Mouse (Mus musculus): ENCODE measurements at regions not wholly inside any gene's neighbourhood (a gene's known extent, or its start where the extent isn't known, plus 50 kb on each side); places are given as distances from the start of the nearest gene placed in this dataset.
A peak's percentile ranks its signal among the peaks of the same experiment; 100 is the strongest.

DNA sequence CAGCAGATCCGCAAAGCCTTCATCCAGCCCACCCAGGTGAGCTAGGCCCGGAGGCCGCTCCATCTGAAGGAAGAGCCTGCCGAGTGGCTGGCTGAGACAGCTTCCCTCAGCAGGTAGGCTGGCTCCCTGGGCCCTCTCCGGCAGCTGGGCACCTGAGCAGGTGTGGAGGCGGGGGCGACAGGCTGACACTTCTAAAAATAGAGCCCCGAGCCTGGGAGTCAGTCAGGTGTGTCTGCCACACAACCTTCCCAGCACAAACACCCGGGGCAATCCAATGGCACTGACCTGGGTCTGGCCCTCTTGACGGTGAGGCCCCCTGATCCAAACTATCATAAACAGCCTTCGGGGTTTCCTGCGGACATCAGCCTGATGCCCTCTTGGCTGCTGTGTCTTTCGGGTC is 58.5 kb downstream of the Zfp36l2 start:
- no peak for DNase-seq

DNA sequence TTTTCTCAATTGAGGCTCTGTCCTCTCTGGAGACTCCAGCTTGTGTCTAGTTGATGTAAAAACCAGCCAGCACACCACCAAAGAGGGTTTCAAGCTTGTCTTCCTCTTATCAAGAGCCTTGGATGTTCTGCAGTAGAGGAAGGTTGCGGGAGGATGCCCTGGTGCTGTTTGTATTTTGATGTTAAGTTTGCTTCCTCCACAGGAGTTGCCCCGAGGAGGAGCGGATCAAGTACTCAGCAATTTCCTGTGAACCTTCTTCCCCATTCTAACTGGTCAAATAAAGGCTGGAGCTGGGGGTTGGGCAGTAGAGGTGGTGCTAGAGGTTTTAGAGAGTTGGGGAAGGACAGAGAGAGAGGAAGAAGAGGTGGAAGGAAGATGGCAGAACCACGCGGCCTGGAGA is 59.5 kb downstream of the Zfp36l2 start:
- DNase-seq, result no peak

DNA sequence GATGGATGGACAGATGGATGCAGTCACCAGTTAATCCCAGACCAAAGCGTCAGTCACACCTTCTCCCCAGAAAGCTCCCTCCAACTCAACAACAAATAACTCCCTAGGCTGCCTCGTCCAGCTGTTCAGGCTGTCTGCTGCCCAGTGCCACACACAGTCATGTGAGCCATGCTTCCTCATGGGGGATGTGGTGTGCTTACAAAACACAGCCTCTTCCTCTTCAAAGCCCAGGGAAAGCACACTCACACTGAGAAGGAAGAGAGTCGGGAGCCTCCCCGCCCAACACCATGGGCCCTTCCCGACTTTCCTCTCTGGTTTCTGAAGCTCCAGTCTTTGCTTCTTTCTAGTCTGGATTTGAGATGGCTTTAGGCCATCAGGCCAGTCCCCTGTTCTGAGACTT is 61.6 kb downstream of the Zfp36l2 start:
- DNase-seq, result no peak

DNA sequence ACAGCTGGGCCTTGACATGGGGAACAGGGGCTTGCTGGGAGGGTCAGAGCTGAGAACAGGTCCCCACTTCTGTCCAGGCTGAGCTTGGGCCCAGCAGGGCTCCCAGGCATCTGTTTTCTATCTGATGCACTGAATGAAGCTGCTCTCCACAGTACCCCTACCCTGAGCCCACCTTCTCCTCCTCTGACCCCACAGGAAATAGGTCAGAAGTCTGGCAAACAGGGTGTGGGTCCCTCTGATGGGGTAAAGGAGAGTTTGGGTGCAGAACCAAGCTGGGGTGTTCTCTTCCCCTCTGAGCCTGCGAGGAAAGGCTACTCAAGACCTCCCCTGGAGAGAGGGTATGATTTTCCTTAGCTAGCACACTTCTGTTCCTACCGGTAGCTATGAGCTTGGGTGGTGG is 64.6 kb downstream of the Zfp36l2 start:
- no peak for DNase-seq

DNA sequence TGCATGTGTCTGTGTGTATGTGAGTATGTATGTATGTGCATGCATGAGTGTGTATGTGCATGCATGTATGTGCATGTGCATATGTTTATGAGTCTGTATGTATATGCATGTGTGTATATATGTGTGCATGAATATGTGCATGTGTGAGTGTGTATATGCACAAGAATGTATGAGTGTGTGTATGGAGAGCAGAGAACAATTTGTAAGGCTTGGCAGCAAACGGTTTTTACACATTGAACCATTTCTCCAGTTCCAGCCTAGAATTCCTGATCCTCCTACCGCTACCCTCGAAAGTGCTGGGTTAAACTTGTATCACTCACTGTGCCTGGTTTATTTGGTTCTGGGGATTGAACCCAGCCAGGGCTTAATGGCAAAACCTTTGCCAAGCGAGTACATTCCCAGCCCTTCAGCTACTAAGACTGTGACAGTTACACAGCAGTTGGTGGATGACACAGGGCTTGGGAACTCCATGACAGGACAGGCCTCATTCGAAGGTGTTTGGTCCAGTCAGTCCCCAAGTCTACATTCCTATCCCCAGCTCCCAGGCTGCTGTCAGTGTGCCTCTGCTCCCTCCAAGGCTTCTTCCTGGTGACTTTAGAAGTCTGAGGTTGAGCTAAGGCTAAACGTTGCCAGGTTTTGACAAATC is 65.1 kb downstream of the Zfp36l2 start:
- no peak for DNase-seq

DNA sequence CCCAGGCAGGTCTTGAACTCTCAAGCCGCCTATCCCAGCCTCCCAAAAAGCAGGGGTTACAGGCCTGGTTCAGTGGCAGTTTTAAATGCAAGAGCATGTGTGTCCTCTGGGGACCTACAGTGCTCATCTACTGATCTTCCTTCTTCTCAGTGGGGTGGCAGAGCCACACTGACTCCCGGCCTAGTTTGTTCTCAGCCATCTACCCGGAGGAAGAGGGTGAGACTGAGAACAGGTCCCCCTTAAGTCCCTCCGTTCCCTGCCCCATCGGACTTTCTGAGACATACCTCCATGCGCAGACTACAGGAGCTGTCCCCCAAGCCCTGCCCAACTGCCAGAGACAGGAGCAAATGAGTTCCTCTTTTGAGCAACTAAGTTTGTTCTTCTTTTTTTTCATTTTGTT is 66.5 kb downstream of the Zfp36l2 start:
- DNase-seq, result no peak

DNA sequence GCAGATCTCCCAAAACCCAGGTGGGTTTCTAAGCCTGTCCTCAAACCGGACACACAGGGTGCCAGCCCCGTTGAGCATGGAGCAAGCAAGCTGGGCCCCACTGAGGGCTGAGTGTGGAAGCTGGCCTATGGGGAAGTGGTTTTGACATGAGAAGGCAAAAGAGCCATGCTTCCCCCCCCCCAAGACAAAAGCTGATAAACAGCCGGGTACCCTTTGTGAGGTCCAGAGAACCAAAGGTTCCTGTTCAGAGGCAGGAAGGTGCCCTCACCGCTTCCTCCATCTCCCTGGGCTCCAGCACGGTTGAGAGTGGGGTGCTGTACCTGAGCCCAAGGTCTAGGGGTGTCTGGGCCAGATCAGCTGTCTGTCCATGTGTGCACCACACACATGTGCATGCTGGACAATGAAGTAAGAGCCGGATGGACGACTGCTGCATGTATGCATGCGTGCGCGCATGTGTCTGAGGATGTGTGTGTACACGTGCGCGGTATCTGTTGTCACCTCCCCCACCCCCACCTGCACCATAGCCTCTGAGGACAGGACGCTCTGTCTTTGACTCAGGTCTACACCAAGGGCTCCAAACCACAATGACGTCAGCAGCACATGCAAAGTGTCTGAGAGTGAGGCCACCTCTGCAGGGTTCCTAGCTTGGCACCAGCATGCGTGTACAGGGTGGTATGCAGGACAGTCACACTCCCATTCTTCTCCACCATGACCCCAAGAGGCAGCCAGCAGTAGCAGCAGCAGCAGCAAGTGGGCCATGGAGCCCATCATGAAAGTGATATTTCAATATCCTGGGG is 68.3 kb downstream of the Zfp36l2 start:
- DNase-seq, result no peak

DNA sequence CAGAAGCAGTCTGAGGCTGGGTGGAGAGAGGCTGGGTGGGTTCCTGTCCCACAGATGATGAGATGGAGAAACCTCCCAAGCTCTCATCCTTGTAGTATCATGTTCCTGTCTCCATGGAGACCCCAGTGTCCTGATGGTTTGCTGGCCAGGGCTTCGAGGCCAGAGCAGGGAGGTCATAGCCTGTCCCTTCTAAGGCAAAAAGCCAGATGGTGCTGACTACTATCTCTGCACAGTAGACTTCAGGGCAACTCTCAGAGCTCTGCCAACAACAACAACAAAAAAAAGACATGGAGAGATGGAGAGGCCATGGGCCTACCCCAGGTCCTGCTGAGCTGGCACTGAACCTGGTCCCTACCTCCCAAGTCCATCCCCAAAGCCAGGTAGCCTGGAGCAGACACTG is 69.0 kb downstream of the Zfp36l2 start:
- no peak for DNase-seq

DNA sequence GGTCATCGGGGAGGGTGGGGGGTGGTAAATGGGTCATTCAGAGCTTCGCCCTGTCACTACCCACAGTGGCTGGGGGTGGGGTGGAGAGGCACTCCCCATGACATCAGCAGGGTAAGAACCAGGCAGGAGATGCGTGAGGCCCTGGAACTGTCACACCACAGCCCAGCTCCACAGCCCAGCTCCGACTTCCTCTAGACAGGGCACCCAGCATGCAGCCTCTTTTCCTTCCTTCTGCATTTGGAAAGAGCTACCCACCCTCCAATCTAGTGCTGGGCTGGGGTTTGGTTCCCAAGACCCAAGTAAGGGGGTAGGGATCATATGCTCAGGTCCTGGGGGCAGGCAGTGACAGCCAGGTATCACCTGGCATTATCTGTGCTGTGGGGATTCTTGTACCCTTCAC is 69.5 kb downstream of the Zfp36l2 start:
- no peak for DNase-seq

DNA sequence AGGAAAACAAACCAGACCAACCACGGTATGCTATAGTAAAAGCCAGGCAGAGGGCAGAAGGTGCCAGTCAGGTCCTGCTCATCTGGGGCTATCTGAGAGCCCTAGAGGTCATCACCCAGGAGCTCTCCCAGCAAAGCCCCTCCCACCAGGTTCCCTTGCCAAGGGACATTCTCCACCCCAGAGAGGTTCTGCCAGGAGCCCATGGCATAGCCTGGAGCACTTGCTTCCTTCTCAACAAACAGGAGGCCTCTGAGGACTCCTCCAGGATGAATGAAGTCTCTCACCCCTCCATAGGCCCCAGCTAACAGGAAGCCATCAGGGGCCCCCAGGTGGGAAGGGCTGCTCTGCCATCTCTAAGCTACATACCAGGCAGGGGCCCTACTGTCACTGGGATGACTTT is 70.0 kb downstream of the Zfp36l2 start:
- peak in 1 of 2 experiments; percentile 66 for DNase-seq

DNA sequence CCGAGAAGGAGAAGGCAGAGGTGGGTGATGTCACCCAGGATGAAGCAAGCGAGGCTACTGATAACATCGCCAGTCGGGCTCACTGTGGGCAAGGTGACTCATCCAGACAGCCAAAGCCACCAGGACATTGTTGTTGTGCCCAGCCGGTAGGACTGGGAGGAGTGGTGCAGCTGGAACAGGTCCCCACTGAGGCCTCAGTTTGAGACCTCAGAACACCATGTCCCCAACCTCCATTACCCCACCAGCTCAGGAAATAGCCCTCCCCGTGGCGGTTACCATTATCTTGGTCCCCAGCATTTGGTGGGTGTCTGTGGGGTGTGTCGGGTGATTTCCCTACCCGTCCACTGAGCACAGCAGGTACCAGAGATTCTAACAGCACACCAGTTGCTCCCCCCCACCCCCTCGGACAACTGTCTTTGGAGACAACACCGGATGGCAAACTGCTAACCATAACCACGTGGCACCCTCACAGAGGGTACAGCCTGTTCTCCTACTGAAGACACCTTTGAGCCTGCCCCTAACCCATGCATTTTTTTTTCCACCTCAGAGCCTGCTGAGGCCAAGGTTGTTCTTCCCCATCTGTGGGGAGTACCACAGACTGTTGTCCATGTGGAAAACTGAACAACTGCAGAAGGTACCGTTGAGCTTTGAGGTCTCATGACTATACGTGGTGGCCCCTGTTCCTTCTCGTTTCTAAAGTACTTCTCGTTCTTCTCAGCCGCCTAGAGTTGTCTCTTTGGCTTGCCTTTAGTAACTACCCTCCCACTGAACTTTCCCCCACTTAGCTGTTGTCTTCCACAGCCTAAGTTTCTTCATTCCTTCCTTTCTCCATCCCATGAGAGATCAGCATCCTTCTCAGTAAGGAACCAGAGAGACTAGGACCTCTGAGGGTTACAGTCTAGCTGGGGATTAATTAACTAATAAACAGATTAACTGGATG is 71.1 kb downstream of the Zfp36l2 start:
- DNase-seq, result peak; percentile 77 to 79

DNA sequence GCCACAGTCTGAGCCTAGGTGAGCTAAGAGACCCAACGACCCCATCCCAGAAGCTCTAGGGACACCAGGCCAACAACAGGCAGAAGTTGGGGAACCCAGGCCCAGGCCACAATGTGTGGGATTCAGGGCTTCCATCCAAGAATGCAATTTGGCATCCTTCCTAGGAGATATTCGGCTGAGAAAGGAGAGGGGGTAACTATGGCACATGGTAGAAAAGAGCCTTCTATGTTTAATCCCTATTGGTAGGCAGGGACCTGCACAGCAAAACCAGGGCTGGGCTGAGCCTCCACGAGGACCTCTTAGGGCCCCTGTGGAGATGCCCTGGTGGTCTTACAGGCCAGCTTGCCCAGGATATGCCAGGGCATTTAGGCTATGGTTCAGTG is 71.8 kb downstream of the Zfp36l2 start:
- no peak for DNase-seq

DNA sequence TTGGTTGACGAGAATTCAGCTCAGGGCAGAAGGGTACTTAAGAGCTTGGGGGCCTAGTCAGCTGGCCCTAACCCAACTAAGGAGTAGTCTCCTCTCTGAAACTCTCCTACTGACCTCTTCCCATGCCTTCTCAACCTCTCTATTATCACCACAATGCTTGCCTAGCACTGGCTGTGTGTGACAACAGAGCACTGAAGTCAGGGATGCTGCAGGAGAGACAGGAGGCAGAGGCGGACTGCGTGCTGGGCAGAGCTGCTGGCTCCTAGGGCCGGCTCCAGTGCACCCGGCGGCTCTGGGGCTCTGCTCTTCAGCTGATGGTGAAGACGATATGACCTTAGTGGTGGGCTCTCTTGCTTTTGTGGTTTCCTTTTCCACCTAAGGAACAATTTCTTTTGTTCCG is 72.6 kb downstream of the Zfp36l2 start:
- no peak for DNase-seq

DNA sequence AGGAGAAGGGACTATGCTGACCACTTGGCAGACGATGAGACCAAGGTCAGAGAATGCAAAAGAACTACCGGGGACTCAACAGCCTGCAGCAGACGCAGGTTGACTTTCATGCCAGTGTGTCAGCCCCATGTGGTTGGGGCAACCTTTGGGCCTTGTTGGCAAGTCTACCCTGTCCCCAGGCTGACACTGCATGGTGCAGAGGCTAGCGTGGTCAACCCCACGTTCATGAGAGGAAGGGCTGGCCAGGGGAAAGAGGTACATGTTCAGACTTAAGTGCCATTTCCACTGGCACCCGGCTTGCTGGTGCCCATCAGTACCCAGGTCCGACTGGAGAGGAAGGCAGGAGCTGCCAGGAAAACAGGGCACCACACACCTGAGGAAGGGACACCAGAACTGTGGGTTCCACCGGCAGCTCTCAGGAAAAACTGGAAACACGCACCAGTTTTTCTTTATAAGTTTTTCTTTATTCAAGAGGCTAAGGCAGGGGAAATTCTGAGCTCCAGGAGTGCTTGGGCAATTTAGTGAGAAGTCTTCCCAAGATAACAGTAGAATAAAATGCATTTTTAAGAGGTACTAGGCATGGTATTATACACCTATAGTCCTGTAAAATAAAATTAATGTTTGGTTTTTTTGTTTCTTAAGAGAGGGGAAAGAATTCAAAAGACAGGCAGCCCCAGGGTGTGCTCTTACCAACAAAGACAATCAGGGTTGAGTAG is 73.3 kb downstream of the Zfp36l2 start:
- DNase-seq, result no peak

DNA sequence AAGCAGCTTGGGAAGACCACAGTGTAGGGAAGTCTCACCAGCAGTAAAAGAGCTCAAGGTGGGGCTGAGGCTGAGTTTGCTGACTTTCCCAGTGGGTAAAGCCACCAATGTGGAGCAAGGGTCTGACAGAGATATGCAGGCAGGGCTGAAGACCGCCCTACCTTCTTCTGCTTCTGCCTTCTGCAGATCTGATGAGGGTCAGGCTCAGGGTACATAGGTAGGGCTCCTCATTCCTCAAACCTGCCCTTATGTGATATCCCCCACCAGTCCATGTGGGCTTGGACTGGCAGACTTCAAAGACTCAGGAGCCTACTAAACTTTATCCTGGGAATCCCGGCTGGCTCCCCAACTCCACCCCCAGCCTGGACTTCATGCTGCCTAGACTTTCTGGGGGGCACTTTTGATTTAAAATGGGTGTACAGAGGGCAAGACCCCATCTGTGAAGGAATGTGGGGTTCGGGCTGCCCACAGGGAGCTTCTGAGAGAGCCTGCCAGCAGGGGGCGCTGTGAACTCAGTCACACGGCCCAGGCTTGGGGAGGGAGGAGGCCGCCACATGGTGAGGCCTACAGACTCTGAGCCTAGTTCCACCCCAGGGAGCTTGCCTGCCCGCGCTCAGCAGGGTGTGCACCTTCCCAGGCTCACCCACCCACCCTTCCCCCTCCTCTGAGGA is 74.0 kb downstream of the Zfp36l2 start:
- peak; percentile 95 to 97 for DNase-seq

DNA sequence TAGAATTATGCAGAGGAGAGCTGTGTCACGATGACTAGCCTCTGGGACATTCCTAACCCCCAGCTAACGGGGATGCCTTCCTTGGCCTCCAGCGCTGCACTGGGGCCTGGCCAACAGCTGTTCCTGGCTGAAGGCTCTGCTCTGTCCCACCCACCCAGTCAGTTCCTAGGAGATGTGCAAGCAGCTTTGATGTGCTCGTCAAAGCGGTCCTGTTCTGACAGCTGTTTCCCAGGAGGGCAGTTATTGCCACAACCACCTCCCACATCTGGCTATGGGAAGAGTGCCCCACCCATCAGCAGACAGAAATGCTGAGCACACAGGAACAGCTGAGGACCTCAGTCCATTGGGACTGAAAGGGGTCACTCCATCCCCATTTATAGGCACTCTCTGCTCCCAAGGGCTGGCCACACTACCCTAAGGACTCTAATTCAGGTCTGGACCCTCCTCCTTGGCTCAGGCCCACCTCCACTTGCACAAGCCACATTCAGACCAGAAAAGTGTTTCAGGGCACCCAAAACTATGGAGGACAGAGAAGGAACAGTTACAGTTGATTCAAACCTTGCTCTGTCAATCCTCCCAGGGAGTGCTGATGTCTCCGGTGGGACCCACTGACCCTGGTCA is 75.2 kb downstream of the Zfp36l2 start:
- DNase-seq, result peak in 1 of 2 experiments; percentile 43

DNA sequence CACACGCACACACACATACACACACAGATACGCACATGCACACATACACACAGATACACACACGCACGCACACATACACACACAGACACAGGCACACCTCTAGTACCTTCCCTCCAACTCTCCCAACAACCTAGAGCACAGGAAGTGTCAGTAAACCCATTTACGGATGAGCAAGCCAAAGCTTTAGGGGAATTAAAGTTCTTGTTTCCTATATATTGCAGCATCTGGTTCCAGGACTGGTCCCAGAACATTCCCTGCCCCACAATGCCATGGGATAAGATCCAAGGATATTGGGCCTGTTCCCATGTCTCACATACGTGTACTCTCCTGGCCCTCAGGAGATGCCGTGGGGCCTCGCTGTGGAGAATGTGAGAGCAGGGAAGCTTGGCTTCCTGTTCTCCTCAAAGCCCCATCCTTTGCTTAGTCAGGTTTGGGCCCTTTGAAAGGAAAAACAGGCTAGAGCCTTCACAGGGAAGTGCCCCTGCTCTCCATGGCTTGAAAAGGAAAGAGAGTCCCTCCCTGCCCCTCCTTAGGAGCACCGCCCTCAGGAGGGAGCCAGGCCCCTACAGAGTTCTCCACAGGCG is 75.9 kb downstream of the Zfp36l2 start:
- DNase-seq, result no peak

DNA sequence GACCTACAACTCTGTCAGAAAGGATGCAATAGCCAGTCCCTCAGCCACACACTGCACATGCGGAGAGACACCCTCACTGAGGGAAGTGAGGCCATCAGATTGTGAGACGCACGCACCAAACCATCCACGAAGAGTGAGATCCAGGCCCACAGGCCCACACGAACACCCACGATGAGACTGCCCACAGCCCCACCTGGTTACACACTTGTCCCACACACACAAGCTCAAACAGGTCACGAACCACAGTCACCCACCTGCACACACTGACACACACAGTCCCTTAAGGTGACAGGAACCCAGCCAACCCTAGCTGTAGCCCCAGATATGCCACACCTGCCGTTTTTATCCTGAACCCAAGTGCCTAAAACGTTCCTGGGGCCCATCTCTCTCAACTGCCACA is 76.8 kb downstream of the Zfp36l2 start:
- no peak for DNase-seq

DNA sequence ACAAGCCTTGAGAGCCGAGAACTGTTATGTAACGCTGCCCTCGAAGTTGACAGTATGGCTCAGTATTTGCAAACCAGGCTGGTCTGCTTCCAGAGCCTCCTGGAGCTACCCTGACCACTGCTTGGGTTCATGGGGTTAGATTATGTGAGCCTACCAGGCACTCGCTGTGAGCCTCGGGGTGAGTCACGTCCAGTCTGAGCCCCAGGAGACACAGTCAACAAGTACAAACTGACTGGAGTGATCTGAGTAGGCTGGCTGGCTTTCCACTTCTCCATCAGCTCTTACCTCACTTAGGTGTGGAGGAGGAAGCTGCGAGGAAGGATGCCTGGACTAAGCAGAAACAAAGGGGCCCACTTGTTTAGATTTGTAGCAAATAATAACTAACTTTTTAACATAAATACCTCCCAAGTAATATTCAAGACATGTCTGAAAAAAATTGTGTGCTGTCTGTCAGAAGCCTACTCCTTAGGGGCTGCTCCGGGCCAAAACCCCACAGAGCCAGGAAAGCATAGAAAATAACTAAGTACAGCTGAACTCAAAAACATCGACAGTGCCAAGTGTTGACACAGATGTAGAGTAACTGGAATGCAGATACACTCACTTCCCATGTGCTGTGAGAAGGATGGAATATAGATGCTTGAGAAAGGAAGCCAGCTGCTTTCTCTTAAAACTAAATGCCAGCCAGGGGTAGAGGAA is 77.6 kb downstream of the Zfp36l2 start:
- no peak for DNase-seq
